Mouse (Mus musculus) layer of hippocampus, adult 18-20 months (tissue): ENCODE measurements around the gene T2. TPM values are rescaled to one million over a fixed set of nuclear protein-coding genes. Genes with fewer than 3 reads are reported as not detected.
A peak's percentile ranks its signal among the peaks of the same experiment; 100 is the strongest.

Source experiments
- DNase-seq, 2 experiments: peaks; one replicate each; pipeline ENCODE4 v3.0.0; 2022; ENCODE audit warnings: low spot score in 2 of 2
- total RNA-seq, 2 experiments: library from RNA; stranded (reverse); gene quantifications; 2 replicates each; pipeline ENCODE4 v1.2.3; 2021

The T2 gene
- total RNA-seq, 2 experiments from 2014 or later = 0.38 to 1.8 TPM

DNA sequence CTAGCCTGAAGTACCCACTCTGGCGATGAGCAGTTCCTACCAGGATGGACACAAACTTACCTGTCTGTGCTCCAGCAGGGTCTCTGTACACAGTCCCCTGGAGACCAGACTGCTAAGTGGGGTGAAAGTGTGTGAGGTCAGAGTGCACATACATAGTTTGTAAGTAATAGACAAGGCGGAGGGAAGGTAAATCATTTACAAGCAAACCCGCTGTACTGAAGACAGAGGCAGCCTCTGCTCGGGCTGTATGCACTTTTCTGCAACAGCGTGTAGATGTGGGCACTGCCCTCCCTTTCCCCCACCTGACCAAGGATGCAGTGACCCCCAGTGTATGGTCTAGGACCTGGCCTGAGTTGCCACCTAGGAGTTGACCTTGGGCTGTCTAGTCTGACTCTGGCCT lies 57.9 kb downstream of the T2 start:
- no peak for DNase-seq

DNA sequence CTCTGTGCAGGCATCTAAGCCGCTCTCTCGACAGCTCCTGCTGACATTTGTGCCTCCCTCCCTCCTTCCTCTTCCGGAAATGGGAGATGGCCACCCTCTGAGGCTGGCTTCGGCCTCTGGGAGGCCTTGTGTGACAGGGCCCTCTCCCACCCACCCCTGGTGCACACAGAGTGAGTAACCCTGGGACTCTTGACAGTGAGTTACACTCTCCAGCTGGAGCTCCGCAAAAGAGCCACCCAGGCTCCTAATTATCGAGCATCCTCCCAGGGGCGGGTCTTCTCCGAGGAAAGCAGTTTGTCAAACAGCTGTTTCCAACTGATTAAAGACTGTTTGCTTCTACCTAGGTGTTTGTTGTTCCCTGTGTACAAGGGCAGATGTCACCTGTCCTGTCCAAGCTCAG lies 59.7 kb downstream of the T2 start:
- DNase-seq = no peak

DNA sequence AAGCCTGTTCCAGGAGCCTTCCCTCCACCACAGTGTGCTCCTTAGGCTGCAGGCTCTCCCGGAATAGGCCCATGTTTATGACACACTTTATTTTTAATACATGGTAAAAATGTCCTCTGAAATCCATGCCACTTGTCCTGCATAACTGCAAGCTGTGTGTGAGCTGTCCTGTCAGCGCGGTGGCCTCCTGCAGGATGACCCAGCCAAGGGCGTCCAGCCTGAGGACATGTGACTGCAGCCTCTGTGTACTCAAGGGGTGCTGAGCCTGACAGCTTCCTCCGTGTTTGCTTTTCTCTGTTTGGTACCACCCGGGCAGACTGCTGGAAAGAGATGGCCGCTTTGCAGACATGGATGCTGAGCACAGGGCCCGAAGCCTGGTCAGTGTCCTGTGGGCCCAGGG lies 61.1 kb downstream of the T2 start:
- DNase-seq = no peak

DNA sequence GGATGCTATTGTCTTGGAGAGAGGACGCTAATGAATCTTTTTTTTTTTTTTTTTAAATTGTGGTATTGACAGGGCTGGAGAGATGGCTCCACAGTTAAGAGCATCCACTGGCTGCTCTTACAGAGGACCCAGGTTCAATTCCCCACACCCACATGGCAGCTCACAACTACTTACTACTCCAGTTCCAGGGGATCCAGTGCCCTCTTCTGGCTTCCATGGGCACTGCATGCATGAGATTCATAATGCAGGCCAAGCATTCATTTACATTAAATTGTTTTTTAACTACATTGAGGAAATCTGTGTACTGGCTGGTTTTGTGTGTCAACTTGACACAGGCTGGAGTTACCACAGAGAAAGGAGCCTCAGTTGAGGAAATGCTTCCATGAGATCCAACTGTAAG lies 64.9 kb downstream of the T2 start:
- DNase-seq = no peak

DNA sequence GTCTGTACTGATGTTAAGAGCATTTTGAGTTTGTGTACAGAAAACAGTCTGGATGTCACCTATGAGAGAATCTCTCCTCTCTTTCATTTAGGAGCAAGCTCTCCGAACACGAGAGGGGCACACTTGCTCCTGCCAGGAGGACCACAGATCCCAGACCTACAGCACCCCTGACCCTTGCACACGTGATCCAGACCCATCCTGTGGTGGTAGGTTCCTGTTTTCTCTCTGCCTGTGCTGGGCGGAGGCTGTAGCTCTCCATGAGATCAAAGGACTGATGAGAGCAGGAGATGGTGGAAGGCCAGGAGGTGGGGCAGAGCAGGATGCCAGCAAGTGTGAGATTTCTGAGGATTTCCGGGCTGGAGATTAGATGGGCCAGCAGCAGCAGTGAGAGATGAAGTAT lies 65.7 kb downstream of the T2 start:
- DNase-seq = no peak

DNA sequence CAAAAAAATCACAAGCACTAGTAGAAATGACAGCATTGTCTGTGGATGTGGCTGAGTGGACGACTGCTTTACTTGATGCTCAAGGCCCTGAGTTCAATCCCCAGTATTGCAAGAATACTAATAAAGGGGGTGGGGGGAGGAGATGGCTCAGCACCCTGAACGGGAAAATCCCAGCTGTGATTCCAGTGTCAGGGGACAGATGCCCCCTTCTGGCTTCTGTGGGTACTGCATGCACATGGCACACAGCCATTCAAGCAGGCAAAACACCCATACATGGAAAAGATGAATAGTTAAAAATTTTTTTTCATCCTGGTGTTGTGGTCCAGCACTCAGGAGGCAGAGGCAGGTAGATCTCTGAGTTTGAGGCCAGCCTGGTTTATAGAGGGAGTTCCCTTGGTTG lies 67.5 kb downstream of the T2 start:
- DNase-seq = peak in 1 of 2 experiments; percentile 20

DNA sequence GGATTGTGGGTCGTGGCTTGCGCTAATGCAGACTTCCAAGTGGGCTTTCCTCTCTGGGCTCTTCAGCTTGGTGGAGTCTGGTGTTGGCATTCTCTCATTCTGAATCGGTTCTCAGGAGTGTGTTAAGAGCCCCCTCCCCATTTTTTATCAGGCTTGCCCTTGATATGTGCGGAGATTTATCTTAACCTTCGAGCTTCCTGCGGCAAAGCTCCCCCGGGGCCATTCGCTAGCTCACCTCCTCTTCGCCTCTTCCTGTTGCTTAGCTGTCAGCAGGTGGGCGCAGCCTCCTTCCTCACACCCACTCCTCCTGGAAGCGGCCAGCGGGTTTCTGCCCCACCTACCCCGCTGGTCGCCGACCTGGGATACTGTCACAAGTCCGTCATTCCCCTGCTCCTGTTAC lies 73.6 kb downstream of the T2 start:
- no peak for DNase-seq

DNA sequence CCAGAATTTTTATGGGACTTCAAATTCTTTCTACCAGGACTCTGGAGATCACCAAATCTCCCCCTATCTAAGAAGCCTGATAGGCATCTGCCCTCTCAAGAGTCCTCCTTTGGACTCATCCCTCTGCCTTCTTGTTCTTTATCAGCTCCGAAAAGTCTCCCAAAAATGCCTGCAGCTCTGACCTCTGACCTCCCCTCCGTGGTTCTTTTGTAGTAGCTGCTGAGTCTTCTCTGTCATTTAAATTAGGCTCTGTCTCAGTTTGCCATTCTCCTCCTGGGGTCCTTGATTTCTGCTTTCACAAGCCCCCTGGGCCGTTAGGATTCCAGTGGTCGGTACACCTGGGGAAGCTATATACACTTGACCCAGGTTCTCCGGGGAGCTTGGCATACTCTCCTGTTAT lies 74.1 kb downstream of the T2 start:
- DNase-seq = no peak

DNA sequence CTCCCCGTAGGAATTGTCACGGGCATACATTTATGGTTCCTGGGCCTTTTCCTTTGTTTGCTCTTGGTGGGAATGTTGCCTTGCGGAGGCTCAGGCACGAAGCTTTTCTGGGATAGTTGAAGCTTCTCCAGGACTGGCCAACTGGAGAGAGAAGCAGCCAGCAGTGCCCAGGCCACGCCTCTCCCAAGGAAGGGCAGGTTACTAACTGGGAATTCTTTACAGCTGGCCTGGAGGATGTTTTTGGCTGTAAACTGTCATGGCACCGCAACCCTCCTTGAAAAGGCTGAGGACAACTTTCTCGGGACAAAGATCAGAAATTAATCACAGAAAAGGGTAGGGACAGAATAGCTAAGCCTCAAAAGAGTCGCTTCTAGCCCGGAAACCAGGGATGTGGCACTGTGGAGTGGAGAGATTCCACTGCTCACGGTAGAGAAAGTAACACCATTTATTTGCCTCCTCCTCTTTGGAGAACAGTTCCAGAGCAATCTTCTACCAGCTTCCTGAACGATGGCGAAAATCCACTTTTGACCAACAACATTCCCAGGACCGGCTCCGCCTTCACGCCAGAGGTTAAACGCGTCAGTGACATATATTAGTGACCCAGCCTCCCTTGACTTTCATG lies 76.5 kb downstream of the T2 start:
- no peak for DNase-seq

DNA sequence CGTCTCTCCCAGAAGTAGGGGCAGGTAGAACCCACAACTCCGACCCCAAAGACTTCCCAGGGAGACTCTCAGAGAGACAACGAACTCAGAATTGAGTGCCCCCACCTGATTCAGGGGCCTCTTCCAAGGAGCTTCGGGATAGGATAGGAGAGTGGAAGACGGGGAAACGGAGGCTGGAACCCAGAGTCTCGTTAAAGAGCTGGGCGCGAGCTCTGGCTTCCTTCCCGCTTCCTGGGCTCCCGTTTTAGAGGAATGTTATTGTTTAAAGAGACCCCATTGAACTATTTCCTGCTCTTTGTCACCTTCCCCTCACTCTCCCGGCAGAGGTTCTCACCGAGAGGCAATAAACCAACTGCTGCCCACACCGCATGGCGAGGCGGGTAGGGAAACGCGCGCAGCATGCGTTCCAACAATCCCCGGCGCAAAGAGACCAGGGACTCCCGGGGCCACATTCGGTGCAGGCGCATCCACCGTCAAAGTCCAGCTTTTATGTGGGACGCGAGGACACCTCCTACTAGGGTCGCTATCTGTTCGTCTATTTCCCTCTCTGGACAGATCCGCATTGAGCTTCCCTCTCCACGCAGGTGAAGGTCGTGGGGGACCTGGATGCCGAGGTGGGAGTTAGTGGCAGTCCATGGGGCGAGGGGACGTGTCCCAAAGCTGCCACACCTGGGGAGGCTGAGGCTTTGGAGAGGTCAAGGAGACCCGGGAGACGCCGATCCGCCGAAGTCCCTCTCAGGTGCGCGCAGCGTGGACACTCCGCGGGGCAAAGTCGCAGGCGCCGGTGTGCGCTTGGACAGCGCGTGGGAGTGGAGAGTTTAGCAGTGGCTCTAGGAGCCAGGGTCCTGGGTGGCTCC lies 77.6 kb downstream of the T2 start:
- DNase-seq = no peak

DNA sequence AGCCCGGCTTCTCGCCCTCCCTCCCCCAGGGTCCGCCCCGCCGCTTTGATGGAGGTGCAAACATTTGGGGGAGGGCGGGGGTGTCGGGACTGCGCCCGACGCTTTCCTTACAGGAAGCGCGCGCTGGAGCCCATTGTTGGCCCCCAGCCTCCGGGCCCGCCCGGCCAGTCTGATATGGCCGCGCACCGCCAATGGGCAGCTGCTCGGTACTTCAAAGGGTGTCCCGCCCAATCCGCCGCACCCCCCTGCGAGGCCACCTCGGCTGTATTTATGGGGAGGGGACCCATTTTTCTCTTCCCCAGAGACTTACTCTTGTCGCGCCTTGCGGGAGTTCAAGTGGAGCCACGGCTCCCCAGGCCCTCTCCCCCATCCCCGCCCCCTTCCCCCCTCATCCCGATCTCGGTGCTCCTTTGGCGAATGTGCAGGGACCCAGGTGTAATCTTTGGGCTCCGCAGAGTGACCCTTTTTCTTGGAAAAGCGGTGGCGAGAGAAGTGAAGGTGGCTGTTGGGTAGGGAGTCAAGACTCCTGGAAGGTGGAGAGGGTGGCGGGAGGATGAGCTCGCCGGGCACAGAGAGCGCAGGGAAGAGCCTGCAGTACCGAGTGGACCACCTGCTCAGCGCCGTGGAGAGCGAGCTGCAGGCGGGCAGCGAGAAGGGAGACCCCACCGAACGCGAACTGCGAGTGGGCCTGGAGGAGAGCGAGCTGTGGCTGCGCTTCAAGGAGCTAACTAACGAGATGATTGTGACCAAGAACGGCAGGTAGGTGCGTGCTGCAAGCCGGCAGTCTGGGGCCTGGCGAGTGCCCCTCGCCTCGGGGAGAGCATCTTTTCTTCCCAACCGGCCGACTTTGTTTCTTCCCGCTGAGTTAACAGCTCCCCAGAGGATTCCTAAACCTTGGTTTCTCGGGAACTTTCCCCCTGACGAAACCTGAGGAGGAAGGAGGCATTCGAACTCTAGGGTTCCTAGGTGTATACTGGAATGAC lies 78.5 kb downstream of the T2 start, which contains the start of gene T:
Gene T, plus strand, starts transcription at position 446 of the 983 bp plus-strand sequence.
- DNase-seq = no peak

DNA sequence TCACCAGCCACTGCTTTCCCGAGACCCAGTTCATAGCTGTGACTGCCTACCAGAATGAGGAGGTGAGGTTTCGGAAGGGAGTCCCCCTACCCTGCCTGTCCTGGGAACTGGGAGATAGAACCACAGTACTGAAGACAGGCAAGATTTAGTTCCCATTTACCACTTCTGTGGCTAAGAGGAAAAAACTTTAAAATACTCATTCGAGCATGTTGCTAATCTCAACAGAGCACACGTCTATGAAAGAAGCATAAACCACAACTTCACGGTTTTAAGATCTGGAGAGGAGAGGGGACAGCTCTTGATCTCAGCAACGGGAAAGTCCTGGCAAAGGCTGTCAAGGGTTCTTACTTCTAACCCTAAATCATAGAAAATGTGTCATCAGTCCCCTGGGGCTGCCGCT lies 80.4 kb downstream of the T2 start:
- DNase-seq = no peak

DNA sequence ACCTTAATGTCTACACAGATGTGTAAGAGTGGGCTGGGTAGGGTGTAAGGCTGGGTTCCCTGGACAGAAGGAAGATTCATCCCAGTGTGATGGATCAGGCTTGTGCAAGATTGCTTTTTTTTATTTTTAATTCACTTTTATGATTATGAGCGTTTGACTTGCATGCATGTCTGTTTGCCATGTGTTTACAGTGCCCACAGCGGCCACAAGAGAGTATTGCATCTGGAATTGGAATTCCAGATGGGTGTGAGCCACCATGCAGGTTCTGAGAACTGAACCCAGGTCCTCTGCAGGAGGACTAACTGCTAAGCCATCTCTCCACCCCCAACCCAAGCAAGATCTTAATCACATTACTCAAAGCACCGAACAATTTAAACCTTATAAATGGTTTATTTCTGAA lies 88.3 kb downstream of the T2 start:
- DNase-seq = no peak

DNA sequence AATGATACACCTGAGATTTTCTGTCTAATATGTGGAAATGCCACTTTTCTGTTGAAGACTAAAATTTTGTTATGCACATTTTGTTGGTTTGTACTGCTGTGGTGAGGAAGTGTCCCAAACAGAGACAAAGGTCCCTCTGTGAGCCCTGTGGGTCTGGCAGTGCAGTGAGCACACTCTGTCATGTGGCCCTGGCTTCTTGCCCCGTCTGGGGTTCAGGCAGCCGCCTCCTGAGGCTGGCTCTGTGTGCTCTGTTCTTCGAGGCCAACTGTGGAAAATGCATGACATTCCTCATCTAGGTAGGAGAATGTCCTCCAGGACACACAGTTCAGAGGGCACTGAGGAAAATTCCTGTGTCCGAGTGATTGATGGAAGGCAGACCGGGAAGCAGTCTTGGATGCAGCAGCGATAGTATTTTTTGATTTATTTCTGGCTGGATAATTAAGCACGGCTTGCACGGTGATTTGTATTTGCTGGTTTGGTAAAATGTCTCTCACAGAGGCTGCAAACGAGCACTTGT lies 91.9 kb downstream of the T2 start:
- no peak for DNase-seq

DNA sequence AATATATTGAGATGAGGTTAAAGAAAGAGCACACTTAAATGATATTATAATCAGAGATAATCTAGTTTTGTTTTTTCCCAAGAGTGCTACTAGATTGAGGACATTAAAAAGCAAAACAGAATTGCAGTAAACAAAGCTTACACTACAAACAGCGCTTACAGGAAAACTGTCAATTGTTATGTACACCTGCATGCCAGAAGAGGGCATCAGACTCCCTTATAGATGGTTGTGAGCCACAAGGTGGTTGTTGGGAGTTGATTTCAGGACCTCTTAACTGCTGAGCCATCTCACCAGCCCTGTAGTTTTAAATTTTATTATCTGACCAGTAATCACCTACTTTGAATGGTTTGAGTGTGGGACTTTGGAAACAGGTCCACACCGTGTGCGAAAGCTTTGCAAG lies 92.5 kb downstream of the T2 start:
- DNase-seq = no peak

DNA sequence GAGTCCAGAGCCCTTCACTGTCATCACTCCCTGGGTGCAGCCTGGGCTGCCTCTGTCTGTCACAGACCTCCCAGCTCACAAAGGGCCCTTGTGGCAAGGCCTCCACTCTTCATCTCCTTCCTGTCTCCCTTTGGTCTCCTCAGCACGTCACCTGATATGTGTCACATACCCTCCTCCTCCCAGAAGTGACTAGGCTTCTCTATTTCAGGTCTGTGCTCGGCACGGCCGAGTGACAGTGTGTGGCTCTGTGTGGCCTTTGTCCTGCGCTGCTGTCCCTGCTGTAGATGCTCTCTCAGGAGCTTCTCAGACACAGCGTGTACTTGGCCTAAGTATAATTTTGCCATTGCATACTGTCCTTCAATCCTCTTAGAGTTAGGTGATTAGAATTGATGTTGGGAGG lies 99.4 kb downstream of the T2 start:
- DNase-seq = no peak

DNA sequence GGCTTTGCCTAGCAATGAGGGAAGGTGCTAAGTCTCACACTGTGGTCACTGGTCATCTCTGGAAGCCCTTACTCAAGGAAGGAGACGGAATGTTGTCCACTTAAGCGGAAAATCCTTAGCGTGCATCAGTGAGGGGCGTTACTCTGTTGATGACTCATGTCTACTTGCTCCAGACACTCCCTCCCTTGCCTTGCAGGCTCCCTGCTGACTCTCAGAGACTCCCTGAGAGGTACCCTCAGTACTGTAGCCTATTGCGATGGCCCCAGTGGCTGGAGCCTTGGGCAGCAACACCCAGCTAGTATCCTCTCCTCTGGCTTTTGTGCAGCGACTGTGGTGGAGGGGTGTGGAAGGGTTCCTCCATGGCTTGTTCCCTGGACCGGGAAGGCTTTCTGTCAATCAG lies 99.8 kb downstream of the T2 start:
- DNase-seq = no peak

DNA sequence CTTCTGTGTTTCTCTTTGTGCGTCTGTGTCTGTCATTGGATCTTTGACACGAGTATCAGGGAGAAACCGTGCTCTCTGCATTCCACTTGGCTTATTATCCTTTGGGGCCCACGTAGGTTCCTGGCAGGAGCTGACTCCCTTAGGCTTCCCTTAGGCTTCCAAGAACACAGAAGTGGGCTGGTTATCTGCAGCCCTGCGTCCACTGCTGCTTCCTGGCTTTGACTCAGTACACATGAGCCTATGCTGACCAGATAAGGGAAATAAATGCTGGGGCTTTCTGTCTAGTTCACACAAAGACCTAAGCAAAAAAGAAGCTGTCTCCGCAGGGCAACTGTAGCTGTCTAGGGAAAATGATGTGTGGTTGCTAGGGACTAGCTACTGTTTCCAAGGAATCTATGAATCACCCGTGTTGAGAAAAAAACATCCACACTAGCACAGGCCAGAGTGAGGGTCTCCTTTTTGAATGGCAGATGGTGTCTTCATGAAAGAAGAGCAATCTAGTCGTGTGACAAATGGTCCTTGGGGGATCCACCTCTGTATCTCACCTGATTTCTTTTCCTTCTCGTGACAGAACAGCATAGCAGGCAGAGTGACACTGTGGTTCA lies 101.2 kb downstream of the T2 start:
- DNase-seq = peak in 1 of 2 experiments; percentile 29

DNA sequence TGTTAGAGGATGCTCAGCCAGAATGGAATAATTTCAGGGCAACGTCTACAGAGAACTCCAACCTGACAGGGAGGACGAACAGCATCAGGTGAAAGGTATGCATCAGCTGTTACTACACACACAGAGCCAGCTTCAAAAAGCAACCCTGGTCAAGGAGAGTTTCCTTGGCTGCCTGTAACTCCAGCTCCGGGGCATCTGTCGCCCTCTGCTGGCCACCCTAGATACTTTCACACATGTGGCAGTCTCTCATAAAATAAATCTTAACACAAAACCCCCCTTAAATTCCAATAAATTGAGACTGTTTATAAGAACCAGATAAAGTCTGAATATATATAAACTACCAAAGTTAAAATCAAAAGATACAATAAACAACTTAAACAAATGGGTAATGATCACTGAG lies 105.8 kb downstream of the T2 start:
- peak in 1 of 2 experiments; percentile 57 for DNase-seq

DNA sequence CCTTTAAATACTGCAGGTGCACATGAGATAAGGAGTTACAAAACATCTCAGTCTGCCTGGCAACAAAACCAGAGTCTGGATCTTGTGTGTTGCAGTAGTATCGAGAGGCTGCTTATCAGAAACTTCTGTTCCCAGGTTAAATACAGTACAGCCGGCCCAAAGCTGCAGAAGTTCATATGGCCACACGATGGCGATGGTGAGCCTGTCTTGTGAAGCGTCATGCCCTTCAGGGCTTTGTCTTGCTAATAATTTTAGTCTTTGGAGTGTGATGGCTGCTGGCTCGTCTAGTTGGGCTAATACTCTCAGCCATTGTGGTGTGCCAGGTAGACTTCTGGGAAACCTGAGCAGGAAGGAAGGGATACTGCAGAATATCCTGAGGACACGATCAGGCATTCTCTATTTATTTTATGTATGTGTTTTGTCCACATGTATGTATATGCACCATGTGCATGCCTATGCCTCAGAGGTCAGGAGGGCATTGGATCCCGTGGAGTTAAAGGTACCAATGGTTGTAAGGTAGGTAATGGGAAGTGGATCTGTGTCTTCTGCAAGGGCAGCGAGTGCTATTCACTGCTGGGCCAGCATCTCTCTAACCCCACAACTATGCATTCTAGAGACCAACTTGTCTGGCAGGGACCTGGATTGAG lies 107.8 kb downstream of the T2 start:
- peak; percentile 47 to 85 for DNase-seq

DNA sequence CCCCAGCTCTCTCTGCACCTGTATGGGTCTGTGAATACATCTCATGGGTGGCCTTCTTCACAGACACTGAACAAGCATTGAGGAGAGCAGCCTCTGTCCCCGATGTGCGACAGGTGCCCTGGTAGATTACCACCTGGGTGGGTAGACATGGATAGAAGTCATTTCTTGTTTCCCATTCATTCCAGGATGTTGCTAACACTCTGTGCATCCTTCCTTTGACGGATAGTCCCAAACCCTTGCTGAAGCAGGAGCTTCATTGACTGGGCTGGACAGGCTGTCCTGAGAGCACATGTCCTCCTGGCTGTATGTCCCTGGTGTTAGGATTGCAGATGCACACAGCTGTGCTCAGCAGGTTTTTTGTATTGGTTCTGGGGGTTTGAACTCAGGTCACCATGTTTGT lies 112.0 kb downstream of the T2 start:
- DNase-seq = no peak
